Mouse (Mus musculus) naive thymus-derived CD4-positive, alpha-beta T cell, adult 2 months (primary cell): ENCODE measurements at regions not wholly inside any gene's neighbourhood (a gene's known extent, or its start where the extent isn't known, plus 50 kb on each side); places are given as distances from the start of the nearest gene placed in this dataset.
A peak's percentile ranks its signal among the peaks of the same experiment; 100 is the strongest.

Experiments used
- DNase-seq: peaks from one replicate; pipeline ENCODE4 v3.0.0-alpha.2; 2011; ENCODE audit warnings: low read depth

- DNase-seq: no peak
Measured at GRCm38 (mm10) chr13:119267608-119268300, 160.6 kb upstream of the Paip1 start.

GRCm38 (mm10) chr13:119268301-119268675 is 160.1 kb upstream of the Paip1 start:
- no peak for DNase-seq

- DNase-seq: no peak
Measured at GRCm38 (mm10) chr13:119275500-119275899, 152.9 kb upstream of the Paip1 start.

GRCm38 (mm10) chr13:119277308-119277948 is 151.0 kb upstream of the Paip1 start:
- no peak for DNase-seq

- DNase-seq: no peak
Measured at GRCm38 (mm10) chr13:119279449-119279848, 149.0 kb upstream of the Paip1 start.

- no peak for DNase-seq
Measured at GRCm38 (mm10) chr13:119280622-119281021, 147.8 kb upstream of the Paip1 start.

- DNase-seq: peak; percentile 24
Measured at GRCm38 (mm10) chr13:119283448-119283847, 145.0 kb upstream of the Paip1 start.

- no peak for DNase-seq
Measured at GRCm38 (mm10) chr13:119309238-119309637, 119.2 kb upstream of the Paip1 start.

- no peak for DNase-seq
Measured at GRCm38 (mm10) chr13:119310013-119310412, 118.4 kb upstream of the Paip1 start.

- DNase-seq: no peak
Measured at GRCm38 (mm10) chr13:119314356-119314755, 114.0 kb upstream of the Paip1 start.

GRCm38 (mm10) chr13:119318358-119318757 is 110.0 kb upstream of the Paip1 start:
- DNase-seq: no peak

GRCm38 (mm10) chr13:119325510-119325909 is 102.9 kb upstream of the Paip1 start:
- DNase-seq: no peak

- DNase-seq: no peak
Measured at GRCm38 (mm10) chr13:119326877-119327625, 101.3 kb upstream of the Paip1 start.

- no peak for DNase-seq
Measured at GRCm38 (mm10) chr13:119328731-119329130, 99.7 kb upstream of the Paip1 start.

- no peak for DNase-seq
Measured at GRCm38 (mm10) chr13:119331815-119332214, 96.6 kb upstream of the Paip1 start.

GRCm38 (mm10) chr13:119333915-119334314 is 94.5 kb upstream of the Paip1 start:
- DNase-seq: no peak

- DNase-seq: no peak
Measured at GRCm38 (mm10) chr13:119337861-119338260, 90.5 kb upstream of the Paip1 start.

- DNase-seq: no peak
Measured at GRCm38 (mm10) chr13:119339016-119339415, 89.4 kb upstream of the Paip1 start.

GRCm38 (mm10) chr13:119339762-119340161 is 88.6 kb upstream of the Paip1 start:
- DNase-seq: no peak

GRCm38 (mm10) chr13:119341833-119342232 is 86.6 kb upstream of the Paip1 start:
- DNase-seq: peak; percentile 21

- no peak for DNase-seq
Measured at GRCm38 (mm10) chr13:119342761-119343160, 85.6 kb upstream of the Paip1 start.

GRCm38 (mm10) chr13:119347988-119348387 is 80.4 kb upstream of the Paip1 start:
- no peak for DNase-seq

GRCm38 (mm10) chr13:119351346-119351745 is 77.1 kb upstream of the Paip1 start:
- no peak for DNase-seq
